Mouse (Mus musculus) limb, embryonic 11.5 days (tissue): ENCODE data around the gene Tceal1. TPM values are rescaled to one million over a fixed set of nuclear protein-coding genes. Genes with fewer than 3 reads are reported as not detected.
"Not testable (repeated sequence)": the region's sequence is repeated elsewhere in the genome, so short reads cannot be mapped to it uniquely, and the experiment has no call there.

Experiments used
- ATAC-seq: fragments of 200-750 bp; cut with Nextera tagmentation; 2 replicates; pipeline ENCODE4 v1.8.0; 2017; ENCODE audit warnings: low read depth; ENCODE audit not compliant: insufficient number of reproducible peaks, low FRiP score, low TSS enrichment
- DNase-seq: peaks from one replicate; pipeline ENCODE4 v3.0.0-alpha.2; 2015; ENCODE audit warnings: low spot score
- H3K27ac ChIP-seq: fragments of 300-500 bp; sonication (generic); replicated peaks from 2 replicates; pipeline ENCODE4 v1.5.1; 2014; ENCODE audit warnings: low read depth, mild to moderate bottlenecking, low read length
- H3K27me3 ChIP-seq: fragments of 300-500 bp; sonication (generic); 2 replicates; pipeline ENCODE4 v1.6.1; 2014; ENCODE audit warnings: mild to moderate bottlenecking, low read length, mixed read lengths; ENCODE audit not compliant: control insufficient read depth, insufficient read depth
- H3K36me3 ChIP-seq: fragments of 300-500 bp; sonication (generic); 2 replicates; pipeline ENCODE4 v1.6.1; 2014; ENCODE audit warnings: mild to moderate bottlenecking, low read length, moderate library complexity, mixed read lengths; ENCODE audit not compliant: control insufficient read depth, insufficient read depth
- H3K4me1 ChIP-seq: fragments of 300-500 bp; sonication (generic); 2 replicates; pipeline ENCODE4 v1.6.1; 2014; ENCODE audit warnings: low read length, mixed read lengths; ENCODE audit not compliant: control insufficient read depth, insufficient read depth
- H3K4me2 ChIP-seq: fragments of 300-500 bp; sonication (generic); 2 replicates; pipeline ENCODE4 v1.6.1; 2014; ENCODE audit warnings: low read depth, mild to moderate bottlenecking, moderate library complexity; ENCODE audit not compliant: severe bottlenecking
- H3K4me3 ChIP-seq: fragments of 300-500 bp; sonication (generic); 2 replicates; pipeline ENCODE4 v1.5.1; 2014; ENCODE audit warnings: low read depth, low read length
- H3K9ac ChIP-seq: fragments of 300-500 bp; sonication (generic); 2 replicates; pipeline ENCODE4 v1.6.1; 2014; ENCODE audit warnings: mild to moderate bottlenecking, low read length
- H3K9me3 ChIP-seq: fragments of 300-500 bp; sonication (generic); 2 replicates; pipeline ENCODE4 v1.6.1; 2016; ENCODE audit warnings: low read length; ENCODE audit not compliant: control insufficient read depth
- WGBS: fragments of 180-500 bp; shearing (Covaris S2); extraction: QIAGEN DNeasy Blood & Tissue Kit; methylation state at CpG from one replicate; pipeline ENCODE4 v1.1.7; 2014; 5-methylcytosine and 5-hydroxymethylcytosine counted together
- polyA plus RNA-seq: library from polyadenylated mRNA; unstranded; fragments of >200 nt; fragmentation: Nextera tagmentation; extraction: Ambion mirVana; gene quantifications from 2 replicates; pipeline ENCODE4 v1.2.1, GENCODE M21; 2014

The Tceal1 gene
- polyA plus RNA-seq, result 7.6 and 8.8 TPM in 2 replicates

GRCm38 (mm10) chrX:136707446-136708167 lies at the start of gene Tceal1:
TSS of gene Tceal1 (plus strand) at chrX:136707982.
- no peaks in the 10 kb centered on the region for H3K36me3 ChIP-seq
- 25% methylated on average over 14 of the region's 15 CpGs for WGBS
- no peaks in the 10 kb centered on the region for H3K4me1 ChIP-seq
- DNase-seq (peak; percentile 65), ATAC-seq (peak; percentile 92)
- H3K27ac ChIP-seq, result 0 out of 2 replicates have a peak within 1 kb of the TSS, but pooled peaks have one; percentile 36
- H3K27me3 ChIP-seq, result no peaks in the 10 kb centered on the region
- peak within 1 kb of the TSS; percentile 56 for H3K9ac ChIP-seq
- H3K9me3 ChIP-seq, result no peaks in the 10 kb centered on the region
- peak within 1 kb of the TSS; percentile 44 for H3K4me2 ChIP-seq
- peak within 1 kb of the TSS; percentile 43 for H3K4me3 ChIP-seq

DNA sequence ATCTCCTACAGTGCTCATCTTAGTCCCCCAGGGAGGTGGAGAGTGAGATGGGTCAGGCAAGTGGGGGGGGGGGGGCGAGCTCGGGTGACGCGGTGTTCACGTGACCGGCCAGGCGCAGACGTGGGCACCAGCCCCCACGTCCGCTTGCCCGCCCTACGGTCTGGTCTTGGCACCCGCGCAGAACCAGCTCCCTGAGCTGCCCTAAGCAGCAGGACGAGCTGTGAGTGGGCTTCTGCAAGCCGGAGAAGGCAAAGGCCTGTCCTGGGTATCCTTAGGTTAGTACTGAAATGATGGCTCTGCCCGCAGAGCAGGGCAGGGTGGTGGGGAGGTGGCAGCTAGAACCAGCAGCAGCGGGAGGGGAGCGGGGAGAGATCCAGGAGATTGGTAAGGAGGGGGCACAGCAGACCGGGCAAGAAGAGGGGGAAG lies 41.5 kb upstream of the Tceal1 start:
- peak overlapping the region; percentile 61 for H3K4me2 ChIP-seq
- ATAC-seq, result peak; percentile 62; the same call in 1 of the 2 replicates
- WGBS, result 36% methylated on average over 17 of the region's 20 CpGs
- no peaks in the 10 kb centered on the region for H3K4me1 ChIP-seq
- peak overlapping the region; percentile 50; the same call in 1 of the 2 replicates for H3K9ac ChIP-seq
- no peaks in the 10 kb centered on the region for H3K36me3 ChIP-seq
- H3K9me3 ChIP-seq, result no peaks in the 10 kb centered on the region
- H3K27me3 ChIP-seq, result 0 out of 2 replicates have a peak, but pooled peaks cover 4% of the 10 kb centered on the region
- H3K27ac ChIP-seq, result no peak overlapping the region
- H3K4me3 ChIP-seq, result peak overlapping the region; percentile 37
- no peak for DNase-seq

GRCm38 (mm10) chrX:136666762-136667464 lies 40.9 kb upstream of the Tceal1 start:
- peak overlapping the region; percentile 61 for H3K4me2 ChIP-seq
- peak overlapping the region; percentile 50; the same call in 1 of the 2 replicates for H3K9ac ChIP-seq
- not testable (repeated sequence) for H3K36me3 ChIP-seq, H3K4me1 ChIP-seq, H3K27ac ChIP-seq, H3K9me3 ChIP-seq, H3K27me3 ChIP-seq
- peak overlapping the region; percentile 37 for H3K4me3 ChIP-seq
- peak; percentile 29 for DNase-seq
- ATAC-seq, result peak; percentile 26; the same call in 1 of the 2 replicates
- 24% methylated on average over 20 of the region's 24 CpGs for whole genome bisulfite sequencing

DNA sequence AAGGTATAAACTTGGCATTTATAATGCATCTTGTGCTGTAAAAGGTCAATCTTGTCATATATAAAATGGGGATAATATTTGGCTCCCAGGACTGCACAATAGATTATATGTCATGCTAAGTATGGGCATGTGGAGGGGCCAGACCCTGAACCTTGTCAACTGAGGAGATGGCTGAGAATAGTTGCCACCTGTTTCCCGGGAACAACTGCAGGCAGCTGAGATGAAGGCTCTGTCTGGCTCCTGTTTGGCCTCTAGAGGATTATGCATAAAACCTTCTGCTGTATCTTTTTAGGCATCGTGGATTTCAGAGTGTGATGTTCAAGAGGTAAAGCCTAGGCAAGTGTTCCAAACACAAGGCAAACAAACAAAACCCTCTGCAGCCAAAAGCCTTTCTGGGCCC lies 39.0 kb upstream of the Tceal1 start:
- Histone ChIP-seq H3K4me2 (no peak overlapping the region), H3K9me3 (no peaks in the 10 kb centered on the region), H3K36me3 (no peaks in the 10 kb centered on the region), H3K27me3 (0 out of 2 replicates have a peak, but pooled peaks cover 4% of the 10 kb centered on the region), H3K9ac (no peak overlapping the region), H3K27ac (no peak overlapping the region), H3K4me1 (no peaks in the 10 kb centered on the region), H3K4me3 (no peak overlapping the region)
- WGBS, result 82% methylated on average over 2 of the region's 2 CpGs
- no peak for ATAC-seq
- DNase-seq, result no peak

DNA sequence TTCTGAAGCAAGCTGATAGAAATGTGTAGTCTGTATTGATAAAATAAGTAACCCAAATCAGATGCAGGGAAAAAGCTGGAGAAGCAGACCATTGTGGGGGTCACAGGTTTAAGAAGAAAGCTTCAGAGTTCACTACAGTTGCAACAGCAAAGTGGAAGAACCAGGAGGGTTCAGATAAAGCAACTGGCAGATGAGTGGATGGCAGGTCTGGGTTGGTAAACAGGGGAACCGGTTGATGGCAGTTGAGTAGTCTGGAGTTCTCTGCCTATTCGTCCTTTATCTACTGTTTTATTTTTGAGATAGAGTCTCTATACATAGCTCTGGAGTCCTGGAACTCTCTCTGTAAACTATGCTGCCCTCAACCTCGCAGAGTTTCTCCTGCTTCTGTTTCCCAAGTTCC lies 26.8 kb upstream of the Tceal1 start:
- WGBS, result 71% methylated on average over 3 of the region's 3 CpGs
- no peak for ATAC-seq
- Histone ChIP-seq H3K4me3 (no peak overlapping the region), H3K9me3 (no peaks in the 10 kb centered on the region), H3K27ac (no peak overlapping the region), H3K36me3 (no peaks in the 10 kb centered on the region), H3K9ac (no peak overlapping the region), H3K4me2 (no peak overlapping the region), H3K27me3 (no peaks in the 10 kb centered on the region), H3K4me1 (no peaks in the 10 kb centered on the region)
- DNase-seq, result no peak

DNA sequence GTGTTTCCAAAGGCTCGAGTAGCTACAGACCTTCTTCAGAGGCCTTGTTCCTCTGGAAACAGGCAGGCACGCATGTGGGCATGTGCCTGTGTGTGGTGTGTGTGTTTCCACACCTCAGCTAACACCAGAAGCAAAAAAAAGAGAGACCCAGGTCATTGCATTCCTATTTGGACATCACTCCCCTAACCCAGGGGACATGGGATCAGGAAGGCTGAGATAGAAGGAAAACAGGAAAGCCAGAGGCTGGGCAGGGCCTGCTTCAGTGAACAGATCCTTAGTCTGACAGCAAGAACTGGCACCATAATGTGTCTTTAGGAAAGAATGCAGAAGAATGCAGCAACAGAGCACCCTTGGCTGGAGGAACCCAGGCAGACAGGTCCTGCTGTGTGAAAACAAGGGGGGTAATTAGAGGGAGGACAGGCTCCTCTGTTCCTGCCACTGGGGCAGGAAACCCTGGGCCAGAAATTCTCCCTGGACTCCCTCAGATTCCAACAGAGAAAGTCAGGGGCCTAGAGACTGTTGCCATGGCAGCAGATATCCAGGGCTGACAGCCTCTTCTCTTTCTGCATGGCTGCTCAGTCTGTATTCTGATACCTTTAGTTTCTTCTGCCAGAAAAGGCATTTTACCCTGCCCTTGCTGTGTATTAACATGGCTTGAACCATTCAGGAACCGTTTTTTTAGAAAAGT lies 16.0 kb upstream of the Tceal1 start:
- H3K36me3 ChIP-seq, H3K27me3 ChIP-seq, H3K27ac ChIP-seq, H3K9ac ChIP-seq, H3K4me2 ChIP-seq, H3K4me3 ChIP-seq, H3K9me3 ChIP-seq, ATAC-seq, H3K4me1 ChIP-seq, DNase-seq: not testable (repeated sequence)
- 62% methylated on average over 3 of the region's 3 CpGs for WGBS

DNA sequence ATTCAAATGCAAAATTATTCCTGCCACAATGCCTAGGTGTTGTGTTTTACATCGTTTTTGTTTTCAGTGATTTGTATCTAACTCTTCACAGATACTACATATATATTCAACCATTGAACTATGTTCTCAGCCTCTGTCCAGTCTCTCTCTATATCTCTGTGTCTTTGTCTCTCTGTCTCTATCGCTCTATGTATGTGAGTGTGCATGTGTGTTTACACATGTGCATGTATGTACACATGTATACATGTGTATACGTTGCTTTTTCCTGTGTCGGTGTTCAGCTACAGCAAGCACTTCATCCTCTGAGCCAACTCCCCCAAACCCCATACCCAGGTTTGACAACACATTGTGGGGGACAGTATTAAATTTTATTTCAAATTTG lies 15.5 kb upstream of the Tceal1 start:
- Histone ChIP-seq H3K4me1 (no peaks in the 10 kb centered on the region), H3K27ac (no peak overlapping the region), H3K9me3 (no peaks in the 10 kb centered on the region), H3K4me3 (no peak overlapping the region), H3K27me3 (no peaks in the 10 kb centered on the region), H3K36me3 (no peaks in the 10 kb centered on the region), H3K9ac (no peak overlapping the region), H3K4me2 (no peak overlapping the region)
- DNase-seq, result no peak
- no peak for ATAC-seq
- WGBS, result 87% methylated on average over 4 of the region's 4 CpGs

DNA sequence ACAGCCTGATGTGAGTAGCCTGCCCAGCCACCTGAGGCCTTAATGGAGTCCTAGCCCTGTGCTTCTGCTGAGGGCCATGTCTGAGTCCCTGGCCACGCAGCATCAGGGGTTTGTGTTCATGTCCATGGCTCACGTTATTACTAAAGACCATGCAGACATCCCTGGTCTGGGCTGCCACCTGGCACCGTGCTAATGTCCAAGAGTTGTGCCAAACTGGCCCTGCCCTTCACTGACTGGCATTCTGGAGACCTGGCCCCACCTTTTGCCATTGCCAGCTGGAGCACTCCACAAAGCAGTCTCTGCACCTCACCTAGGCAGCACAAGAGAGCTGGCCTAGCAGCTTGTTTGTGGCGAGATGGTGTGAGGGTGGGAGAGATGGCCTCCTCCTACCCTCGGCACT lies 14.6 kb upstream of the Tceal1 start:
- Histone ChIP-seq H3K27ac (no peak overlapping the region), H3K9ac (no peak overlapping the region), H3K4me3 (no peak overlapping the region), H3K9me3 (no peaks in the 10 kb centered on the region), H3K4me1 (no peaks in the 10 kb centered on the region), H3K27me3 (no peaks in the 10 kb centered on the region), H3K4me2 (no peak overlapping the region), H3K36me3 (no peaks in the 10 kb centered on the region)
- DNase-seq (no peak), ATAC-seq (no peak)
- WGBS, result 84% methylated on average over 5 of the region's 5 CpGs
